Mouse (Mus musculus) myocyte (in vitro differentiated cells): ENCODE measurements around the gene Sema3e.

Source experiments
- CEBPB ChIP-seq: IDR thresholded peaks from 2 replicates; pipeline ENCODE4 v1.6.1; 2011; ENCODE audit warnings: mild to moderate bottlenecking, moderate library complexity; ENCODE audit not compliant: poor library complexity, insufficient read depth, severe bottlenecking
- POLR2A ChIP-seq: IDR thresholded peaks from one replicate; pipeline ENCODE4 v1.6.1; 2011; ENCODE audit warnings: low read depth, mild to moderate bottlenecking, control low read depth, moderate library complexity; ENCODE audit not compliant: insufficient read length
- USF1 ChIP-seq: IDR thresholded peaks from one replicate; pipeline ENCODE4 v1.6.1; 2011; ENCODE audit warnings: low read depth, mild to moderate bottlenecking, control low read depth, moderate library complexity

GRCm38 (mm10) chr5:14180571-14180970 lies 155.5 kb downstream of the Sema3e start:
- TF ChIP-seq POLR2A (no peak), CEBPB (no peak), USF1 (no peak)
